Mouse (Mus musculus) left cerebral cortex, postnatal 10 days (tissue): ENCODE results near the gene Naa35. TPM values are rescaled to one million over a fixed set of nuclear protein-coding genes. Genes with fewer than 3 reads are reported as not detected.

Experiments
- DNase-seq, 2 experiments: peaks; one replicate each; pipeline ENCODE4 v3.0.0; 2021 to 2022; ENCODE audit warnings: low spot score in 2 of 2, mixed read lengths in 1 of 2; ENCODE audit errors: extremely low spot score in 1 of 2
- intact Hi-C: fragments of 180-260 bp; cut with DNase I; formaldehyde crosslinking; loops from one replicate; pipeline ENCODE4 v1.15.1; 2025
- total RNA-seq, 2 experiments: library from RNA; stranded (reverse); gene quantifications; 2 replicates each; pipeline ENCODE4 v1.2.3; 2021

Naa35 gene
- total RNA-seq, 2 experiments from 2014 or later: 99.0 to 107 TPM

DNA sequence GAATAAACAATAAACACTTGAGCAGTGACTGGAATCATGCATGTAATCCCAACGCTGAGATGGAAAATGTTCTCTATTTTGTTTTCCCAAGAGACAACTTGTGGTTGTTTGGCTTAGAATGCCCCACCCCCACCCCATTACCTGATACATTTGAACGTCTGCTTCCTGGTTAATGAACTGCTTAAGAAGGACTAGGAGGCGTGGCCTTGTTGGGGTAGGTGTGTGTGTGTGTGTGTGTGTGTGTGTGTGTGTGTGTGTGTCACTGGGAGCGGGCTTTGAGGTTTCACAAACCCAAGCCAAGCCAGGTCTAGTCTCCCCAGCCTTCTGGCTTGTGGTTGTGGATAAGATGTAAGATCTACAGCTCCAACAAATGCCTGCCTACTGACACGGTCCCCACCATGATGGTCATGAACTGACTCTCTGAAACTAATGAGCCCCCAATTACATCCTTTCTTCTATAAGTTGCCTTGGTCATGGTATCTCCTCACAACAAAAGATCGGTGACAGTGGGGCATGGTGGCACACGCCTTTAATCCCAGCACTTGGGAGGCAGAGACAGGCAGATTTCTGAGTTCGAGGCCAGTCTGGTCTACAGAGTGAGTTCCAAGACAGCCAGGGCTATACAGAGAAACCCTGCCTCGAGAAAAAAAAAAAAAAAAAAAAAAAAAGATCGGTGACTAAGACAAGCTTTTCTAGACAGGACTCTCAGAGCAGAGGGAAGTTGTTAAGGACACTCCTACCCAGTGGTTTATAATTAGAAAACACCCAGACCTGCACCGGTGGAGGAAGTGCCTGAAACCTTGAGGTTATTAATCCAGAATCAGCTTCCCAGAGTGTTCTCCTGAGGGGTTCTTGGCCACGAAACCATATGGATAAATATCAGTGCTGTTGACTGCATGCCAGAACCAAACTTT, 91.5 kb downstream of the Naa35 start:
- intact Hi-C loops: loop anchor here (5.0 kb wide), 1 partner anchor 51 kb away; no protein-coding TSS in a partner anchor
- no peak for DNase-seq

DNA sequence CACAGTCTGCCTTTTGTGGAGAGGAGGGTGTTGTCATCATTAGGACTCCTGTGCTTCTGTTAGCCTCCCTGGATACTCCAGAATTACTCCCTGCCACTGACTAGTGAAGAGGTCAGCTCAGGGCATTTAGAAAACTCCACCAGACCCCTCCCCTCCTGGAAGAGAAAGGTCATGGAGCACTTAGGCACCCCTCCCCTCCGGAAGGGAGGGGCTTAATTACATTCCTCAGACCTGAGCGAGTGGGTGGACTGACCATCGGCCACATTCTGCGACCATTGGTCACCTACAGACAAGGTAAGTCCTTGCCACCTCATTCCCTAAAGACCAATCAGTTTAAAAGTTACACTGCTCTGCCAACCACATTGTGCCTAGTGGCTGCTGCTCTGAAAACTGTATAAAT, 94.2 kb downstream of the Naa35 start:
- intact Hi-C loops: loop anchor here (5.0 kb wide), 1 partner anchor 48 kb away; no protein-coding TSS in a partner anchor
- no peak for DNase-seq

DNA sequence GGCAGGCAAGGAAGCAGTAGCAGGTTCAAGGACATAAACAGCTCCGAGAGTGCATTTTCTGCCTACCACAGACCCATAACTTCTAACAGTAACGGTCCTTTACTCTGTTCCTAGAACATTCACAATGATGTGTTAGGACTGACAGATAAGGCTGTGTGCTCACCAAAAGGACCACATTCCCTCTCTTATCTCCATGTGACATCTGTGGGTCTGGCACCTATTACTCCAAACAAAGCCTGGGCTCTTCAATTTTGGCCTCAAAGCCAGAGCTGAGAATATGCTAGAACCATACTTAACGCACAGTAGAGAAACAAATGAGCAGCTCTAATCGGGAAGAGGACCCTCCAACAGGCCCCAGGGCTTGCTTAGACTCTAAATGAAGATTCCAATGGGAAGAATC, 94.8 kb downstream of the Naa35 start:
- no peak for DNase-seq
- intact Hi-C loops: loop anchor here (5.0 kb wide), 1 partner anchor 47 kb away; no protein-coding TSS in a partner anchor

DNA sequence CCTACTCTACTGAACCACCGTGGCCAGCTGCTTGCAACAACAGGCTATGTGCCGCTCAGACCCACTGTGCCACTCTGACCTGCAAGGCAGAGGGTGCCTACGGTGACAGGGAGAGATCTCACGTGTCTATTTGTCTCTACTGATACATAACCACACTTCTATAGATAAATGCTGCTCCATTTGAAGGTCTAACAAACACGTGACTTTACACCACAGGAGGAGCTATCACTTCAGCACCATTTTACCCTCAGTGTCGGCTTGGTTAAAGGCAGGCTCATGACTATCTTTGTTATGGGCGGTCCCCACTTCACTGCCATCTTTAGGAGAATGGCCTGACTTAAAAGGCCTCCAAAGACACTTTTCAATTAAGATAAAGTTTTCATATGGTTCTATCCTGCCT, 97.6 kb downstream of the Naa35 start:
- no peak for DNase-seq
- intact Hi-C loops: no loop called here

DNA sequence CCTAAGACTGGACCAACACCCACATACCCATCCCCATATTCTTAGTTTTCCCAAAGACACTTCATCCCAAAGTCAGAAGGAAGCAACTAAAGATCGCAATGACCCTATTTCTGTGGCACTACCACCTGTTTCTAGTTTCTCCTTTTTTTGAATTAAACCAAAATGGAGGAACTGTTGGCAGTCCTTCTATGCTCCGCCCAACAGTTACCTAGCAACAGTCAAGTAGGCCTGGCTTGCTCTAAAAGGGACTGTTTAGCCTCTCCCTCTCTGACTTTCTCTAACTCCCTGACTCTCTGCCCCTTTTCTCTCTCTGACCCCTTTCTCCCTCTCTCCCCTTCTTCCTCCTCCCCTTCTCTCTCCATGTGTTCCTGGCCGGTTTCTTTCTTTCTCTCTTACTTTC, 100.2 kb downstream of the Naa35 start:
- DNase-seq: no peak
- intact Hi-C loops: no loop called here

Other genes starting within 250 kb of the Naa35 start
- gene Agtpbp1, start within 50 bp of the Naa35 start, total RNA-seq: 100 to 1,000 TPM; 390 to 408 TPM
- gene Golm1, start 90.6 kb downstream of the Naa35 start, total RNA-seq: 10 to 100 TPM; 15.5 to 15.9 TPM
- not detected for gene 4921517D22Rik, start 108.8 kb downstream of the Naa35 start, total RNA-seq
- gene Spata31d1a, start 125.1 kb downstream of the Naa35 start, total RNA-seq: under 1 TPM; 0.19 to 0.20 TPM
- gene Spata31d1b, start 127.0 kb downstream of the Naa35 start, total RNA-seq: not detected
- gene Spata31d1d, start 146.5 kb downstream of the Naa35 start, total RNA-seq: not detected
- gene 1700014D04Rik, start 161.5 kb downstream of the Naa35 start, total RNA-seq: under 1 TPM; 0.43 to 0.81 TPM
- gene Isca1, start 184.6 kb downstream of the Naa35 start, total RNA-seq: 100 to 1,000 TPM; 101 to 107 TPM
- gene Gm49354, start 197.0 kb downstream of the Naa35 start, total RNA-seq: not detected
- gene Tut7, start 237.9 kb downstream of the Naa35 start, total RNA-seq: 10 to 100 TPM; 67.4 to 67.6 TPM